Mouse (Mus musculus) stomach, embryonic 16.5 days (tissue): Measurements from ENCODE around the gene Yju2. TPM values are rescaled to one million over a fixed set of nuclear protein-coding genes. Genes with fewer than 3 reads are reported as not detected.

Source experiments
- polyA plus RNA-seq: library from polyadenylated mRNA; unstranded; fragments of >200 nt; fragmentation: Nextera tagmentation; extraction: Ambion mirVana; gene quantifications from 2 replicates; pipeline ENCODE4 v1.2.1, GENCODE M21; 2015

Gene Yju2
- polyA plus RNA-seq, 1 experiment from 2014 or later, result 21.6 TPM

Other genes starting within 250 kb of the Yju2 start
- gene Pot1b, start 246.5 kb upstream of the Yju2 start, polyA plus RNA-seq, result 7.4 TPM in 2 replicates
- 1.2 and 1.7 TPM in 2 replicates for gene Adgre4, start 209.1 kb upstream of the Yju2 start, polyA plus RNA-seq
- gene Zfp119a, start 80.2 kb upstream of the Yju2 start, polyA plus RNA-seq, result 9.0 and 10.7 TPM in 2 replicates
- 12.6 and 13.2 TPM in 2 replicates for gene Zfp959, start 67.0 kb upstream of the Yju2 start, polyA plus RNA-seq
- gene Zfp119b, start 9.6 kb upstream of the Yju2 start, polyA plus RNA-seq, result 6.0 and 6.2 TPM in 2 replicates
- 4.0 and 4.7 TPM in 2 replicates for gene Ebi3, start 6.5 kb upstream of the Yju2 start, polyA plus RNA-seq
- 8.1 and 8.6 TPM in 2 replicates for gene Shd, start 11.4 kb downstream of the Yju2 start, polyA plus RNA-seq
- 9.9 and 13.9 TPM in 2 replicates for gene Fsd1, start 27.4 kb downstream of the Yju2 start, polyA plus RNA-seq
- 41.2 and 53.7 TPM in 2 replicates for gene Stap2, start 46.5 kb downstream of the Yju2 start, polyA plus RNA-seq
- gene Mpnd, start 46.6 kb downstream of the Yju2 start, polyA plus RNA-seq, result 52.0 and 60.7 TPM in 2 replicates
- gene Sh3gl1, start 77.5 kb downstream of the Yju2 start, polyA plus RNA-seq, result 145 and 154 TPM in 2 replicates
- 16.3 and 17.8 TPM in 2 replicates for gene Chaf1a, start 81.3 kb downstream of the Yju2 start, polyA plus RNA-seq
- gene Ubxn6, start 115.9 kb downstream of the Yju2 start, polyA plus RNA-seq, result 39.4 and 42.1 TPM in 2 replicates
- 77.3 and 80.1 TPM in 2 replicates for gene Hdgfl2, start 120.5 kb downstream of the Yju2 start, polyA plus RNA-seq
- gene Plin4, start 150.7 kb downstream of the Yju2 start, polyA plus RNA-seq, result 0.80 and 0.90 TPM in 2 replicates
- gene Plin5, start 158.5 kb downstream of the Yju2 start, polyA plus RNA-seq, result 0.62 and 1.2 TPM in 2 replicates
- gene Lrg1, start 162.9 kb downstream of the Yju2 start, polyA plus RNA-seq, result 1.3 and 1.4 TPM in 2 replicates
- 0.50 and 0.71 TPM in 2 replicates for gene Sema6b, start 181.2 kb downstream of the Yju2 start, polyA plus RNA-seq
- gene Tnfaip8l1, start 203.4 kb downstream of the Yju2 start, polyA plus RNA-seq, result 11.9 and 14.3 TPM in 2 replicates
- 106 and 116 TPM in 2 replicates for gene Mydgf, start 224.8 kb downstream of the Yju2 start, polyA plus RNA-seq